Mouse (Mus musculus) stomach, embryonic 14.5 days (tissue): ENCODE results near the gene Gm26727. TPM values are rescaled to one million over a fixed set of nuclear protein-coding genes. Genes with fewer than 3 reads are reported as not detected.
"Not testable (repeated sequence)": the region's sequence is repeated elsewhere in the genome, so short reads cannot be mapped to it uniquely, and the experiment has no call there.

Experiments
- ATAC-seq: fragments of 200-750 bp; cut with Nextera tagmentation; 2 replicates; pipeline ENCODE4 v1.8.0; 2017; ENCODE audit warnings: low read depth, moderate TSS enrichment; ENCODE audit not compliant: insufficient number of reproducible peaks, insufficient read depth, low FRiP score
- H3K27ac ChIP-seq: fragments of 300-500 bp; sonication (generic); 2 replicates; pipeline ENCODE4 v1.5.1; 2014; ENCODE audit warnings: mild to moderate bottlenecking, low read length, moderate library complexity, mixed read lengths
- H3K27me3 ChIP-seq: fragments of 300-500 bp; sonication (generic); 2 replicates; pipeline ENCODE4 v1.6.1; 2014; ENCODE audit warnings: low read length, control low read depth, mixed read lengths; ENCODE audit not compliant: control insufficient read depth, insufficient read depth
- H3K36me3 ChIP-seq: fragments of 300-500 bp; sonication (generic); 2 replicates; pipeline ENCODE4 v1.6.1; 2014; ENCODE audit warnings: mild to moderate bottlenecking, control low read depth, low read length, moderate library complexity, mixed read lengths; ENCODE audit not compliant: control insufficient read depth, insufficient read depth
- H3K4me1 ChIP-seq: fragments of 300-500 bp; sonication (generic); 2 replicates; pipeline ENCODE4 v1.6.1; 2014; ENCODE audit warnings: low read length, control low read depth, mixed read lengths; ENCODE audit not compliant: control insufficient read depth, insufficient read depth
- H3K4me2 ChIP-seq: fragments of 300-500 bp; sonication (generic); replicated peaks from 2 replicates; pipeline ENCODE4 v1.6.1; 2014; ENCODE audit warnings: low read depth, low read length, control low read depth
- H3K4me3 ChIP-seq: fragments of 300-500 bp; sonication (generic); 2 replicates; pipeline ENCODE4 v1.5.1; 2014; ENCODE audit warnings: low read depth, low read length, control low read depth
- H3K9ac ChIP-seq: fragments of 300-500 bp; sonication (generic); replicated peaks from 2 replicates; pipeline ENCODE4 v1.6.1; 2014; ENCODE audit warnings: low read depth, mild to moderate bottlenecking, control low read depth, low read length, moderate library complexity, mixed read lengths
- H3K9me3 ChIP-seq: fragments of 300-500 bp; sonication (generic); 2 replicates; pipeline ENCODE4 v1.6.1; 2016; ENCODE audit warnings: low read depth, low read length, control low read depth; ENCODE audit not compliant: control insufficient read depth
- WGBS: fragments of 180-500 bp; shearing (Covaris S2); extraction: QIAGEN DNeasy Blood & Tissue Kit; methylation state at CpG from one replicate; pipeline ENCODE4 v1.1.7; 2014; 5-methylcytosine and 5-hydroxymethylcytosine counted together
- polyA plus RNA-seq: library from polyadenylated mRNA; unstranded; fragments of >200 nt; fragmentation: Nextera tagmentation; extraction: Ambion mirVana; gene quantifications from 2 replicates; pipeline ENCODE4 v1.2.1, GENCODE M21; 2014

The Gm26727 gene
- not detected in 2 replicates for polyA plus RNA-seq

DNA sequence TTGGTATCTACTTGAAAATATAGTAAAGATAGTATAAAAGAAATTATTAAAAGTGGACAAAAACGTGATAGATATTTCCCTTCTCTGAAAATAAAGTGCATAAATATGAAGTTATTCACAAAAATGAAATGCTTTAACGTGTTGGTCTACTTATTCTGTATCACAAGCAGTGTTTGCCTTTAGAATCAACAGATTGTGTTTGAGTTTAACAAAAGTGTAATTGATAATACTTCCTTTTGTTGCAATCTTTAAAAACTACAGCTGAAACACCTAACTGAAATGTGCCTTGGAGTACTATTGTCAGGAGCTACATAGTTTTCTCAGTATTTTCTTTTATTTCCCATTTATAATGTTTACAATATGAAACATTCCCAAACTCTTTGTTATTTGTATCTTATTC, at the start of gene Gm26727:
Gm26727 (minus strand) TSS at position 101 of the 400 bp plus-strand sequence.
- H3K9ac ChIP-seq: no peak within 1 kb of the TSS
- no peak within 1 kb of the TSS for H3K4me2 ChIP-seq
- no peaks in the 10 kb centered on the region for H3K4me1 ChIP-seq
- no peaks in the 10 kb centered on the region for H3K27me3 ChIP-seq
- ATAC-seq: no peak
- no peak within 1 kb of the TSS for H3K27ac ChIP-seq
- 55% methylated on average over 2 of the region's 2 CpGs for WGBS
- no peaks in the 10 kb centered on the region for H3K36me3 ChIP-seq
- no peaks in the 10 kb centered on the region for H3K9me3 ChIP-seq
- no peak within 1 kb of the TSS for H3K4me3 ChIP-seq

DNA sequence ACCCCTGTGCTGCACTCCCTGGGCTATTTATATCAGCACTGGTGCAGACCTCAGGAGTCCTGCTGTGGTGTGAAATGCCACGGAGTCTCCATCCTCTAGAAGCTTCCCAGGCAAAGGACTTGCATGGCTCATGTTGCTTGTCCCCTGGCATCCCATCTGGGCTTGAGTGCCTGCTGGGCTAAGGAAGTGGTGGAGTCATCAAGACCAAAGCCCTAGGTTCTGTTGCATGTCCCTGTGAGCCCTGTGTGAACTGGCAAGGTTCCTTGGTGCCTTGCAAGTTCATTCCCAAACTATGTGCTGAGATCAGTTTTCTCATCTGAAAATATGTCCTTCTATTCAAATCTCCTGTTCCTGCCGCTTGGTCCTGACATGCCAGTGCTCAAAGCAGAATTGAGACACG, 48.1 kb upstream of the Gm26727 start:
- Histone ChIP-seq H3K9ac (no peak overlapping the region), H3K4me1 (no peaks in the 10 kb centered on the region), H3K36me3 (no peaks in the 10 kb centered on the region), H3K4me2 (no peak overlapping the region), H3K27ac (no peak overlapping the region), H3K27me3 (no peaks in the 10 kb centered on the region), H3K4me3 (no peak overlapping the region), H3K9me3 (no peaks in the 10 kb centered on the region)
- 63% methylated on average over 3 of the region's 3 CpGs for WGBS
- no peak for ATAC-seq

DNA sequence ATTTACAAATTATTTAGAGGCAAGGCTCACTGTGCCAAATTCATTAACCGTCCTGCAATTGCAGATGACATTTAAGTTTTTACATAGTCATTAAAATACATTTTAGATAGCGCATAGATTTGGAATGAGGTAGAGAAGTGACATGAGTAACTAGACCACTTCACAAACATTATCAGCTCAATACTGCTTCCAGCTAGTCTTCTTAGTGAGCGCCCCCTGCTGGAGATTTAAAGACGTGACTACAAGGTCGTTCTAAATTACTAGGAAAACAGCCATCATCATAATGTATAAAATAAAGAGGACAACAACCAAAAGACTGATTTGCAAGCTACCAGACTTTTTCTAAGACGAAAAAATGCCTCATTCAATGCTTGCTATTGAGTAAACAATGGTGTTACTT, 44.8 kb upstream of the Gm26727 start:
- ATAC-seq: no peak
- Histone ChIP-seq H3K36me3 (no peaks in the 10 kb centered on the region), H3K4me1 (no peaks in the 10 kb centered on the region), H3K4me3 (no peak overlapping the region), H3K4me2 (no peak overlapping the region), H3K9me3 (no peaks in the 10 kb centered on the region), H3K27me3 (no peaks in the 10 kb centered on the region), H3K27ac (no peak overlapping the region), H3K9ac (no peak overlapping the region)
- WGBS: 19% methylated on average over 6 of the region's 6 CpGs

- not testable (repeated sequence) for H3K9me3 ChIP-seq, H3K4me1 ChIP-seq, H3K36me3 ChIP-seq, H3K27me3 ChIP-seq, H3K4me3 ChIP-seq, ATAC-seq, H3K9ac ChIP-seq, H3K4me2 ChIP-seq, H3K27ac ChIP-seq
- WGBS: 43% methylated on average over 5 of the region's 5 CpGs
Measured at GRCm38 (mm10) chr2:67470030-67470429, 37.0 kb upstream of the Gm26727 start.

DNA sequence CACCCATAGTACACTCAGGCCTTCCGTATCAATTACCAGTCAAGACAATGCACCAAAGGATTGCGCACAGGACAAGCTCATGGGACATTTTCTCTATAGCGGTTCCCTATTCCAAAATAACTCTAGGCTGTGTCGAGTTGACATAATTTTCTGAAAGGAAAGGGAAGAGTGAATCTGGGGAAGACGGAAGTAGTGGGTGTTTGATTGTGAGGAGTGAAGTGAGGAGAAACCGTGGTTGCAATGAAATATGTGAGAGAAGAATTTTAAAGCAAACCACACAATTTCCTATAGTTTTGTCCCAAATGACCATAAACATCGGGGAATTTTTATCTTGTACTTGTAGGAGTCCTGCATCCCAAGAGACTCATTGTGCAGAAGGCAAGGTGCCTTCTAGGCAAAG, 34.1 kb upstream of the Gm26727 start:
- H3K9ac ChIP-seq: no peak overlapping the region
- no peak overlapping the region for H3K4me2 ChIP-seq
- H3K36me3 ChIP-seq: no peaks in the 10 kb centered on the region
- H3K4me3 ChIP-seq: no peak overlapping the region
- no peaks in the 10 kb centered on the region for H3K27me3 ChIP-seq
- no peaks in the 10 kb centered on the region for H3K4me1 ChIP-seq
- 87% methylated on average over 7 of the region's 7 CpGs for WGBS
- H3K27ac ChIP-seq: no peak overlapping the region
- no peaks in the 10 kb centered on the region for H3K9me3 ChIP-seq
- no peak for ATAC-seq

GRCm38 (mm10) chr2:67460857-67461256, 27.9 kb upstream of the Gm26727 start:
- no peak for ATAC-seq
- Histone ChIP-seq H3K9ac (no peak overlapping the region), H3K4me3 (no peak overlapping the region), H3K4me1 (no peaks in the 10 kb centered on the region), H3K4me2 (no peak overlapping the region), H3K27me3 (no peaks in the 10 kb centered on the region), H3K36me3 (no peaks in the 10 kb centered on the region), H3K9me3 (no peaks in the 10 kb centered on the region), H3K27ac (no peak overlapping the region)
- WGBS: 84% methylated on average over 3 of the region's 3 CpGs

GRCm38 (mm10) chr2:67447206-67447605, 14.2 kb upstream of the Gm26727 start:
- WGBS: 49% methylated on average over 12 of the region's 12 CpGs

DNA sequence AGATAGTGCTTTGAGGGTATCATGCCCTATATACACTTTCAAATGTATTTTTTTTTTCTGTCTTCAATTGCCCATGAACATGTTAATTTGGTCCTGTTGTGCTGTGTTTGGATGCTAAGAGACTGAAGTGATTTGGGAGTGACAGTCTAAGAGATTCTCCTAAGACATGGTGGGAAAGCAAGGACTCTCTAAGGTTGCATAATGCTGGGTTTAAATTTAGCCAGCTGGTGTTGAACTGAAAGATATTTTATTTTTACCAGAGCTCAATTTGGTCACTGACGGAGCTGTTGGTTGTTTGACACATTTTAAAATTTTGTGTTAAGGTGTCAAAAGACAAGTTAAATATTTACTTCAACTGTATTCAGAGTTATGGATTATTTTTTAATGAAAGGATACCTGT, 13.8 kb upstream of the Gm26727 start:
- ATAC-seq: no peak
- H3K36me3 ChIP-seq: no peaks in the 10 kb centered on the region
- no peaks in the 10 kb centered on the region for H3K4me1 ChIP-seq
- H3K27ac ChIP-seq: no peak overlapping the region
- no peak overlapping the region for H3K9ac ChIP-seq
- H3K4me2 ChIP-seq: no peak overlapping the region
- H3K4me3 ChIP-seq: no peak overlapping the region
- 54% methylated on average over 1 of the region's 1 CpGs for WGBS
- no peaks in the 10 kb centered on the region for H3K9me3 ChIP-seq
- H3K27me3 ChIP-seq: no peaks in the 10 kb centered on the region

More at GRCm38 (mm10) chr2:67447206-67447605, 14.2 kb upstream of the Gm26727 start:
- H3K4me1 ChIP-seq: no peaks in the 10 kb centered on the region
- no peaks in the 10 kb centered on the region for H3K36me3 ChIP-seq
- H3K4me2 ChIP-seq: 0 out of 2 replicates have a peak overlapping the region, but pooled peaks have one; percentile 14
- H3K9me3 ChIP-seq: no peaks in the 10 kb centered on the region
- H3K27ac ChIP-seq: no peak overlapping the region
- H3K4me3 ChIP-seq: no peak overlapping the region
- no peak for ATAC-seq
- H3K9ac ChIP-seq: no peak overlapping the region
- H3K27me3 ChIP-seq: no peaks in the 10 kb centered on the region

DNA sequence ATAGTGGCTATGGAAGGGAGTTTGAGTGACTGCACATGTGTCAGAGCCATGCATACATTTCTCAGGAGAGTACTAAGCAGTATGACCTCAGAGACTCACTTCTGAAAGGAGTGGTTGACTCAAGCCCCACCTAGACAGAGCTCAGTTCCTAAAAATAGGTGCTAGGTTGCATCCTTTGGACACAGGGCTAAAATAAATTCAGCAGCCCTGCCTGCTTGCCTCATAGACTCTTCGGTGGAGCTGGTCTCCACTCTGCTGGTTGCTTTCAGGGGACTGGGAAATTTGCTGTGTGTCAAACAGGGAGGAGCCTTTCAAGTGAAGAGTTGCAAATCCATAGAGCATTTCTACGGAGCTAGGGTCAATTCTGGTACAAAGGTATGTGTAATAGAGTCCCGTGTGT, 12.8 kb upstream of the Gm26727 start, which contains the start of gene Xirp2:
Xirp2 (plus strand) TSS at position 223 of the 400 bp plus-strand sequence.
- Histone ChIP-seq H3K36me3 (no peaks in the 10 kb centered on the region), H3K4me2 (no peak within 1 kb of the TSS), H3K27ac (no peak within 1 kb of the TSS), H3K9me3 (no peaks in the 10 kb centered on the region), H3K9ac (no peak within 1 kb of the TSS), H3K4me3 (no peak within 1 kb of the TSS), H3K27me3 (no peaks in the 10 kb centered on the region), H3K4me1 (no peaks in the 10 kb centered on the region)
- no peak for ATAC-seq
- WGBS: 66% methylated on average over 3 of the region's 3 CpGs
